In genomic region chr2:172412454-172412853, GRCm38 (mm10) we compare ENCODE assay signal across 8 mouse cellular contexts. TPM values are rescaled to one million over a fixed set of nuclear protein-coding genes. Genes with fewer than 3 reads are reported as not detected.
DNase-seq lines count a peak whose midpoint lies in the region; ATAC-seq and TF ChIP-seq lines count a peak whose summit lies in the region.

No protein-coding gene starts in this region.

- no peaks in the 10 kb centered on the region for H3K4me1 ChIP-seq in bone marrow, adult 2 months (ENCODE audit: control insufficient read depth, insufficient read depth, low read length)
- peaks cover 5% of the 10 kb centered on the region; the same call in 1 of the 2 replicates for H3K4me1 ChIP-seq in intestine, embryonic 16.5 days (ENCODE audit: control insufficient read depth, insufficient read depth, low read length)

- H3K27ac ChIP-seq in bone marrow, adult 2 months (ENCODE audit: control insufficient read depth, insufficient read depth, low read depth, low read length, poor library complexity), result no peak overlapping the region
- no peak overlapping the region for H3K27ac ChIP-seq in intestine, embryonic 16.5 days (ENCODE audit: low read length)

- TF ChIP-seq CTCF in bone marrow, adult 2 months (IDR thresholded peaks at IDR 0.05; ENCODE audit: control insufficient read depth, insufficient read depth, low read length), result no peak

- peak; percentile 37 for DNase-seq in A20 (ENCODE audit: low read depth, low spot score)
- peak; percentile 69 to 92 for DNase-seq in lung, postnatal 4 days
- no peak for DNase-seq in layer of hippocampus, postnatal 25 days (ENCODE audit: extremely low spot score in 1 of 2, low spot score in 1 of 2)
- no peak for DNase-seq in cerebellum, adult 9-10 months
- no peak for DNase-seq in cerebellum, postnatal 4 days (ENCODE audit: low spot score in 2 of 2)
- DNase-seq in gastrocnemius, adult 18-20 months (ENCODE audit: low spot score), result no peak

- WGBS in bone marrow, adult 2 months, result 6% methylated on average over 9 of the region's 9 CpGs
- 9% methylated on average over 9 of the region's 9 CpGs for WGBS in intestine, embryonic 16.5 days

- no peaks in the 10 kb centered on the region for H3K27me3 ChIP-seq in intestine, embryonic 16.5 days (replicated peaks; ENCODE audit: control insufficient read depth, insufficient read depth, low read length)

- ATAC-seq in intestine, embryonic 16.5 days, result peak; percentile 23; the same call in 1 of the 2 replicates

- H3K9ac ChIP-seq in intestine, embryonic 16.5 days (ENCODE audit: low read depth, low read length), result no peak overlapping the region

- H3K4me2 ChIP-seq in intestine, embryonic 16.5 days (ENCODE audit: low read depth, low read length), result 0 out of 2 replicates have a peak overlapping the region, but pooled peaks have one; percentile 19

- H3K4me3 ChIP-seq in bone marrow, adult 2 months (replicated peaks; ENCODE audit: control insufficient read depth, low read depth, low read length), result peak overlapping the region; percentile 35
- no peak overlapping the region for H3K4me3 ChIP-seq in intestine, embryonic 16.5 days (ENCODE audit: low read length)

- no peaks in the 10 kb centered on the region for H3K9me3 ChIP-seq in intestine, embryonic 16.5 days (ENCODE audit: control insufficient read depth, low read length)

- TF ChIP-seq POLR2A in bone marrow, adult 2 months (IDR thresholded peaks at IDR 0.05; ENCODE audit: borderline replicate concordance, control insufficient read depth, low read depth, low read length), result no peak

- no peaks in the 10 kb centered on the region for H3K36me3 ChIP-seq in intestine, embryonic 16.5 days (ENCODE audit: control insufficient read depth, insufficient read depth, low read length)

RNA-seq across cellular contexts. Expression of gene Cass4, which starts 18.9 kb away (rescaled TPM):
- polyA plus RNA-seq in bone marrow, adult 2 months (2011; ENCODE audit: insufficient read depth, insufficient read length, low replicate concordance, missing spikeins), result 2.4 and 6.6 TPM in 2 replicates
- polyA plus RNA-seq in intestine, embryonic 16.5 days (2015; fragmentation: Nextera tagmentation; extraction: Ambion mirVana), result 0.17 and 0.21 TPM in 2 replicates
- under 1 TPM; 0.26 to 0.49 TPM for total RNA-seq in layer of hippocampus, postnatal 25 days (2021)
- total RNA-seq in gastrocnemius, adult 18-20 months (2021), result under 1 TPM; 0.14 to 0.38 TPM

RNA-seq across cellular contexts. Expression of gene Rtf2, which starts 27.9 kb away (rescaled TPM):
- polyA plus RNA-seq in bone marrow, adult 2 months (2011; ENCODE audit: insufficient read depth, insufficient read length, low replicate concordance, missing spikeins), result 38.4 and 53.6 TPM in 2 replicates
- 78.1 and 79.4 TPM in 2 replicates for polyA plus RNA-seq in intestine, embryonic 16.5 days (2015; fragmentation: Nextera tagmentation; extraction: Ambion mirVana)
- total RNA-seq in layer of hippocampus, postnatal 25 days (2021), result 10 to 100 TPM; 68.3 to 72.9 TPM
- 10 to 100 TPM; 27.9 to 30.8 TPM for total RNA-seq in gastrocnemius, adult 18-20 months (2021)

RNA-seq across cellular contexts. Expression of gene Cstf1, which starts 42.0 kb away (rescaled TPM):
- 8.9 and 15.8 TPM in 2 replicates for polyA plus RNA-seq in bone marrow, adult 2 months (2011; ENCODE audit: insufficient read depth, insufficient read length, low replicate concordance, missing spikeins)
- 30.8 and 33.7 TPM in 2 replicates for polyA plus RNA-seq in intestine, embryonic 16.5 days (2015; fragmentation: Nextera tagmentation; extraction: Ambion mirVana)
- 10 to 100 TPM; 22.8 to 25.9 TPM for total RNA-seq in layer of hippocampus, postnatal 25 days (2021)
- 10 to 100 TPM; 17.3 to 17.6 TPM for total RNA-seq in gastrocnemius, adult 18-20 months (2021)

RNA-seq across cellular contexts. Expression of gene Aurka, which starts 42.1 kb away (rescaled TPM):
- 54.7 and 60.7 TPM in 2 replicates for polyA plus RNA-seq in bone marrow, adult 2 months (2011; ENCODE audit: insufficient read depth, insufficient read length, low replicate concordance, missing spikeins)
- 87.4 and 103 TPM in 2 replicates for polyA plus RNA-seq in intestine, embryonic 16.5 days (2015; fragmentation: Nextera tagmentation; extraction: Ambion mirVana)
- 1 to 10 TPM; 1.9 to 2.2 TPM for total RNA-seq in layer of hippocampus, postnatal 25 days (2021)
- 10 to 100 TPM in 1 of 2 experiments, 1 to 10 TPM in 1; 7.5 to 15.0 TPM for total RNA-seq in gastrocnemius, adult 18-20 months (2021)

RNA-seq across cellular contexts. Expression of gene Gcnt7, which starts 45.9 kb away (rescaled TPM):
- polyA plus RNA-seq in bone marrow, adult 2 months (2011; ENCODE audit: insufficient read depth, insufficient read length, low replicate concordance, missing spikeins), result not detected in 2 replicates
- 0.99 and 1.0 TPM in 2 replicates for polyA plus RNA-seq in intestine, embryonic 16.5 days (2015; fragmentation: Nextera tagmentation; extraction: Ambion mirVana)
- total RNA-seq in layer of hippocampus, postnatal 25 days (2021), result not detected
- total RNA-seq in gastrocnemius, adult 18-20 months (2021), result not detected

Comparison
In these comparisons a context has a peak if more than half of its experiments do, and no peak if none do; other contexts are left out.
1. DNase-seq: peak in A20 (single experiment) and lung, postnatal 4 days (2 of 2); none in layer of hippocampus, postnatal 25 days (0 of 2), cerebellum, adult 9-10 months (single experiment), cerebellum, postnatal 4 days (0 of 2) and gastrocnemius, adult 18-20 months (single experiment).